Mouse (Mus musculus) adrenal gland, postnatal 4 days (tissue): ENCODE measurements around the gene Wfikkn2. TPM values are rescaled to one million over a fixed set of nuclear protein-coding genes. Genes with fewer than 3 reads are reported as not detected.

Experiments
- DNase-seq, 2 experiments: peaks; one replicate each; pipeline ENCODE4 v3.0.0; 2021 to 2022; ENCODE audit warnings: low spot score in 2 of 2, mixed read lengths in 2 of 2
- total RNA-seq, 2 experiments: library from RNA; stranded (reverse); gene quantifications; 2 replicates each; pipeline ENCODE4 v1.2.3; 2021

Wfikkn2 gene
- total RNA-seq, 2 experiments from 2014 or later: 1.3 to 1.5 TPM

GRCm38 (mm10) chr11:94228416-94228815 is 17.4 kb downstream of the Wfikkn2 start:
- no peak for DNase-seq

DNA sequence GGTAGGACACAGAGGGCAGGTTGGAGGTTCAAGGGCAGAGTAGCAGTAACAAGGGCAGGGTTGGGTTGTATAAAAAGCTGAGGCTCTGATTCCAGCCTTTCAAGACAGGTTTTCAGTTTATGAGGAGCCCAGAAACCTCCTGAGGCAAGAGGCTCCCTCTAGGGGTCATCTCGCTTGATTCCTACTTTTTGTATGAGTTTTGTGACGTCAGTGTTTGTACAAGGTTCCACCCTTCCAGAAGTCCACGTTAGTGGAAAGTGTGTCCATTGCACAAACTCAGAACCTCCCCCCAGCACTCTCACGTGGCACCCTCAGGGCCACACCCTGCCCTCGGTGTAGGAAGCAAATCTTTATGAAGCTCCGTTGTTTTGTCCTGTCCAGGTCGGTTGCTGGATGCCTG is 19.8 kb downstream of the Wfikkn2 start:
- DNase-seq: no peak

- DNase-seq: no peak
Measured at GRCm38 (mm10) chr11:94223531-94223930, 22.3 kb downstream of the Wfikkn2 start.

- DNase-seq: no peak
Measured at GRCm38 (mm10) chr11:94221257-94221656, 24.5 kb downstream of the Wfikkn2 start.

- no peak for DNase-seq
Measured at GRCm38 (mm10) chr11:94216247-94216646, 29.6 kb downstream of the Wfikkn2 start.

DNA sequence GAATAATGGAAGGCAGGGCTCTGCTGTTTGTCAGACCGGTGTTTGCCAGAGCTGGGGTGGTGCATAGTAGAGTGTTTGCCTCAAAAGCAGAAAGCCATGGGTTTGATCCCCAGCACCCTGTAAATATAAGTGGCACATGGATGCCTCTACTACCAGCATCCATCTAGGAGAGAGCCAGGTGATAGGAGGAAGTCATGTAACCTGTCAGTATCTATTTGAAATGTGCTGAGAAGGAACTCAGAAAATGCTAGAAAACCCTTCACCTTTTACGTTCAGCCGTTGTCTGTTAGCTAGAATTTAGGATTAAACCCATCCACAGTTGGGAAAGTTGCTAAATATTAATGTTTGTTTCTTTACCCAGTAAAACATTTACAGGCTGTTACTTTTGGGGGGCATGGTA is 30.2 kb downstream of the Wfikkn2 start:
- DNase-seq: no peak

GRCm38 (mm10) chr11:94213735-94214594 is 31.8 kb downstream of the Wfikkn2 start:
- DNase-seq: no peak

DNA sequence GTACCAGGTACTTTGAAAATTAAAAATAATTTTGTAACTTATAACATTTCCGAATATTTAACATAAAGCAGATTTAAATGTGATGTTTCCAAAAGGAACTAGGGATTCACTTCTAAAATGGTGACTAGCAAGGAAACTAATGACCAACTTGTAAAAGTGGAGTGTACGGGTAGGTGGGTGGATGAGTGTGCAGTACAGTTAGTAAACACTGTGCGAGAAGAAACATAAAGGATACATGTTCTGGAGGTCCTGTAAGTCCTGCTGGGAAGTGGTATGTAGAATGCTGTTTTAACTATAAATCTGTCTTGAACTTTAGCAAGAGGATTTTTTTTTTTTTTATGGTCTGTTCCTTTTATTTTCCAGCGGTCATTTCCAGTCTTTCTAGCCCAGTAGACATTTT is 32.8 kb downstream of the Wfikkn2 start:
- no peak for DNase-seq

GRCm38 (mm10) chr11:94212489-94212836 is 33.3 kb downstream of the Wfikkn2 start:
- no peak for DNase-seq

- peak; percentile 37 to 49 for DNase-seq
Measured at GRCm38 (mm10) chr11:94211651-94212488, 33.9 kb downstream of the Wfikkn2 start.

GRCm38 (mm10) chr11:94211124-94211603 is 34.6 kb downstream of the Wfikkn2 start, which contains the start of gene Tob1:
TSS of gene Tob1 (plus strand) at chr11:94211454.
- DNase-seq: peak; percentile 97 to 98

- peak; percentile 67 to 83 for DNase-seq
Measured at GRCm38 (mm10) chr11:94210191-94211086, 35.4 kb downstream of the Wfikkn2 start.

- no peak for DNase-seq
Measured at GRCm38 (mm10) chr11:94209695-94210131, 36.1 kb downstream of the Wfikkn2 start.

- no peak for DNase-seq
Measured at GRCm38 (mm10) chr11:94208811-94209675, 36.8 kb downstream of the Wfikkn2 start.

- no peak for DNase-seq
Measured at GRCm38 (mm10) chr11:94206398-94207114, 39.2 kb downstream of the Wfikkn2 start.

DNA sequence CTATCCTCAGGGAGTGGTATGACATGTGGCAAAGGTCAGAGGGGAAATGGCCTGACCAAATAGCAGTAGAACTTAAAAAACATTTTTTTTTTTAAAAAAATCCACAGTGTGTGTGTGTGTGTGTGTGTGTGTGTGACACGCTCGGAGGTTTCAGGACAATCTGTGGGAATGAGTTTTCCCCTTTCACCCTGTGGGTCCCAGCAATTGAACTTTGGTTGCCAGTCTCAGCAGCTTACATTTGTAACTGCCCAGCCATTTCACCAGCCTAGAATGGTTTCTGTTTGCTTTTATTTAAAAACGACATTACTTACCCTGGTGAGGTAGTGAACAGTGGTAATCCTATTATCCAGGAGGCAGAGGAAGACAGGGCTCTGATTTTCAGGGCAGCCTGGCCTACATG is 42.7 kb downstream of the Wfikkn2 start:
- no peak for DNase-seq

DNA sequence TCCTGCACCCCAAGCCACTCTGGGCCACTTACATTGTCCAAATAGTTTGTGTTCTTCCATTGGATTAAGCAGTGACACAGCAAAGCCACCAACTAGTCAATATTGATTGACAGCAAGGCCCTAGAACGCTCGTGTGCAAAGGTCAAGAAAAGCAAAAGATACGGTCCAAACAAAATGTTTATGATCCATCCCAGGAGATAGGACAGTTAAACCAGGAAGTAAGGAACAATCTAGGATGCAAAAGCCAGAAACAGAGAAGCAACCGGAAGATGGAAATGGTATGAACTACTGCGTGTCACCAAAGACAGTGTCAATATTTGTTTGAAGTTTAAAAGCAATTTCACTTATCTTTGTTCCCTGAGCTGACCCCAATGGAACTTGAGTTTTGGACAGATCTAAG is 43.7 kb downstream of the Wfikkn2 start:
- DNase-seq: no peak

DNA sequence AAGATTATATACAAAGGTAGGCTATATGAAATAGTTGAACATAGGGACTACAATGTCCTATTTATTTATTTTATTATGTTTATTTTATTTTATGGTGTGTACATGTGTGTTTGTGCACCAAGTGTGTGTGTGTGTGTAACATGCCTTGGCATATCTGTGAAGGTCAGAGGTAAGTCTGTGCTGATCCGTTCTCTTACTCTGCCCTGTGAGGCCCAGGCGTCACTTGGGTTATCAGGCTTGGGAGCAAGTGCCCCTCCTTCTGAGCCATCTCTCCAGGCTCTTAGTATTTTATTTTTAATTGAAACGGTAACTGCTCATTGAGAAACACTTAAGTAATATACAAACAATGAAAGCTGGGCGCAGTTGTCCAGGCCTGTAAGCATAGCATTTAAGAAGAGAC is 45.4 kb downstream of the Wfikkn2 start:
- no peak for DNase-seq

DNA sequence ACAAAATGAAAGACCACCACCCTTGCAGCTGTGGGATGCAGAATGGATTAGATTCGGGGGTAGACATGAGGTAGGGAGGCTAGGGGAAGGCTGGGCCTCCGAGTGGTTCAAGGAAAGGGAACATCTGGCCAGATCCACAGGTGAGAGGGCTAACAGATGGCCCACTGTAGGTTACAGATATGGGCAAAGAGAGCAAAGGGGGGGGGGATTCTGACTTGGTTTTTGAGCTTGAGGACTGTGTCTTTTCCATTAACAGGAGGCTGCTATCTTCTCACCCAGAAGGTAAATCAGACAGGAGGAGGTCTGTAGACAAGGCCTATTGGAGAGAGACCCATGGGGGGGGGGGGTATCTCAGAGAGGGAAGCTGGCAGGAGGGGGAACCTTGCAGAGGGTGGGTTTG is 46.0 kb downstream of the Wfikkn2 start:
- no peak for DNase-seq
